Mouse (Mus musculus) intestine, postnatal 0 days (tissue): ENCODE measurements around the gene Bfar. TPM values are rescaled to one million over a fixed set of nuclear protein-coding genes. Genes with fewer than 3 reads are reported as not detected.
A peak's percentile ranks its signal among the peaks of the same experiment; 100 is the strongest.
"Not testable (repeated sequence)": the region's sequence is repeated elsewhere in the genome, so short reads cannot be mapped to it uniquely, and the experiment has no call there.

ENCODE experiments used
- ATAC-seq: fragments of 200-750 bp; cut with Nextera tagmentation; 2 replicates; pipeline ENCODE4 v1.8.0; 2017; ENCODE audit warnings: mild to moderate bottlenecking, moderate TSS enrichment, moderate library complexity
- H3K27ac ChIP-seq: fragments of 300-500 bp; sonication (generic); 2 replicates; pipeline ENCODE4 v1.5.1; 2014; ENCODE audit warnings: mild to moderate bottlenecking, low read depth, low read length, moderate library complexity
- H3K27me3 ChIP-seq: fragments of 300-500 bp; sonication (generic); replicated peaks from 2 replicates; pipeline ENCODE4 v1.6.1; 2014; ENCODE audit warnings: low read length, mixed read lengths; ENCODE audit not compliant: control insufficient read depth, insufficient read depth
- H3K36me3 ChIP-seq: fragments of 300-500 bp; sonication (generic); 2 replicates; pipeline ENCODE4 v1.6.1; 2014; ENCODE audit warnings: mild to moderate bottlenecking, moderate library complexity; ENCODE audit not compliant: control insufficient read depth, insufficient read depth
- H3K4me1 ChIP-seq: fragments of 300-500 bp; sonication (generic); replicated peaks from 2 replicates; pipeline ENCODE4 v1.6.1; 2014; ENCODE audit warnings: antibody characterized with exemption, low read length, mixed read lengths; ENCODE audit not compliant: control insufficient read depth, insufficient read depth
- H3K4me2 ChIP-seq: fragments of 300-500 bp; sonication (generic); replicated peaks from 2 replicates; pipeline ENCODE4 v1.6.1; 2014; ENCODE audit warnings: low read depth, mild to moderate bottlenecking, moderate library complexity
- H3K4me3 ChIP-seq: fragments of 300-500 bp; sonication (generic); 2 replicates; pipeline ENCODE4 v1.5.1; 2014; ENCODE audit warnings: low read depth, low read length
- H3K9ac ChIP-seq: fragments of 300-500 bp; sonication (generic); 2 replicates; pipeline ENCODE4 v1.6.1; 2014; ENCODE audit warnings: mild to moderate bottlenecking, low read depth, low read length
- H3K9me3 ChIP-seq: fragments of 300-500 bp; sonication (generic); 2 replicates; pipeline ENCODE4 v1.6.1; 2016; ENCODE audit warnings: mixed run types; ENCODE audit not compliant: control insufficient read depth
- CTCF ChIP-seq: sonication (generic); IDR thresholded peaks from 2 replicates; pipeline ENCODE4 v1.5.1; 2016; ENCODE audit warnings: low read depth, mild to moderate bottlenecking, control low read depth, antibody characterized with exemption, moderate library complexity
- WGBS: fragments of 180-500 bp; shearing (Covaris S2); extraction: QIAGEN DNeasy Blood & Tissue Kit; methylation state at CpG from one replicate; pipeline ENCODE4 v1.1.7; 2014; 5-methylcytosine and 5-hydroxymethylcytosine counted together
- polyA plus RNA-seq: library from polyadenylated mRNA; unstranded; fragments of >200 nt; fragmentation: Nextera tagmentation; extraction: Ambion mirVana; gene quantifications from 2 replicates; pipeline ENCODE4 v1.2.1, GENCODE M21; 2015

Gene Bfar
- polyA plus RNA-seq, 1 experiment from 2014 or later: 19.4 TPM

DNA sequence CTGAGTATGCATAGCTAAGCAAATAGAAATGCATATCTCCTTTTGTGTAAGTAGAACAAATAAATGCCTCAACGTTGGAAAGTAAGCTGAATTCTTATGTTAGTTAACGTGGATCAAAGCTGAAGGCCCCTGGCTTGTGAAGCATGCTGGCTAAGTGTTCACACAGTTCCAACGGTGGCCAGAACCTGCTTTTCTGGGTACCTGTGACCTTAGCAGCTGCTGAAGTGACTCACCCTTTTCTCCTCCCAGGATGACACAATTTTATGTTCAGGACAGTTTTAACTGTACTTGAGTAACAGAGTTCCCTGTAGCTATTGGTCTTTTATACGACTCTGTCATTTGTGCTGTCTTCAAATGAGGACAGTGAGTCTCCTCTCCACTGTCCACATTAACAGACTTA is 25.7 kb upstream of the Bfar start:
- no peak overlapping the region for H3K4me3 ChIP-seq
- H3K4me2 ChIP-seq: no peak overlapping the region
- peaks cover 39% of the 10 kb centered on the region for H3K36me3 ChIP-seq
- no peak overlapping the region for H3K9ac ChIP-seq
- H3K27ac ChIP-seq: no peak overlapping the region
- 74% methylated on average over 4 of the region's 4 CpGs for WGBS
- no peaks in the 10 kb centered on the region for H3K27me3 ChIP-seq
- no peaks in the 10 kb centered on the region for H3K4me1 ChIP-seq
- H3K9me3 ChIP-seq: no peaks in the 10 kb centered on the region
- no peak for ATAC-seq
- TF ChIP-seq CTCF: no peak

DNA sequence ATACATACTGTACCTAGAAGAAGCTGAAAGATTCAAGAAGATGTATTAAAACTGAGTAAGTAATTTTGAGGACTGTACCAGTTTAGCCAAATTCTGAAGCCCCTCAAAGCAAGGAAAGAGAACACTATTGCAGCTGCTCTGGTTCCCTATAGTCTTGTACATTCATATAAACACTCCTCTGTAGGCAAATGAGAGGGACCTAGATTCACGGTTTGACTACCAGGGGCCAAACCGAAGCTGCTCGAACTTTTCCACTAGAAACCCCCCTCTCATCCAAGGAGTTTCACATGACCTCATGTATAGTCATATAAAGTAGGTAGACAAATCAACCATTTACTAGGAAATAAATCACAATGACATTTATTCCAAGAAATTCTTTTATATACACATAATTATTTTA is 12.8 kb upstream of the Bfar start:
- Histone ChIP-seq H3K9ac (no peak overlapping the region), H3K36me3 (peaks cover 43% of the 10 kb centered on the region), H3K9me3 (no peaks in the 10 kb centered on the region), H3K4me3 (no peak overlapping the region), H3K27ac (no peak overlapping the region), H3K27me3 (no peaks in the 10 kb centered on the region), H3K4me2 (no peak overlapping the region), H3K4me1 (no peaks in the 10 kb centered on the region)
- 89% methylated on average over 3 of the region's 3 CpGs for WGBS
- ATAC-seq: no peak
- TF ChIP-seq CTCF: no peak

DNA sequence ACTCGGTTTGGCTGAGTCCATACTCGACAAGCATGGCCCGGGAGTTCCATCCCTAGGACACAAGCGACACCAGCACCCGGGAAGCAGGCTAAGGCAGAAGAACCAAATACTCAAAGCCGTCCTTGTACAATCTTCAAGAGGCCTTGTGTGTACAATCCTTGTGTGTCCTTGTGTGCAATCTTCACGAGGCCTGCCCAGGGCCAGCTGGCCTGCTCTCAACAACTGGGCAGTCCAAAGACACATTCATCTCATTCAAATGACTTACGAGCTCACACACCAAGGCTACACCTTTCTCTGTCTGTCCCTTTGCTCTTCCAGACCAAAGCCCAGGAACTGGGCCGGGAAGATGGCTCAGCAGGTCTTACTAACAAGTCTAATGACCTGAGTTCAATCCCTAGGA is 10.9 kb upstream of the Bfar start:
- ATAC-seq: no peak
- Histone ChIP-seq H3K4me3 (no peak overlapping the region), H3K27ac (no peak overlapping the region), H3K27me3 (no peaks in the 10 kb centered on the region), H3K4me2 (no peak overlapping the region), H3K36me3 (peaks cover 47% of the 10 kb centered on the region), H3K9me3 (no peaks in the 10 kb centered on the region), H3K9ac (no peak overlapping the region), H3K4me1 (no peaks in the 10 kb centered on the region)
- no peak for TF ChIP-seq CTCF
- 91% methylated on average over 9 of the region's 9 CpGs for WGBS

DNA sequence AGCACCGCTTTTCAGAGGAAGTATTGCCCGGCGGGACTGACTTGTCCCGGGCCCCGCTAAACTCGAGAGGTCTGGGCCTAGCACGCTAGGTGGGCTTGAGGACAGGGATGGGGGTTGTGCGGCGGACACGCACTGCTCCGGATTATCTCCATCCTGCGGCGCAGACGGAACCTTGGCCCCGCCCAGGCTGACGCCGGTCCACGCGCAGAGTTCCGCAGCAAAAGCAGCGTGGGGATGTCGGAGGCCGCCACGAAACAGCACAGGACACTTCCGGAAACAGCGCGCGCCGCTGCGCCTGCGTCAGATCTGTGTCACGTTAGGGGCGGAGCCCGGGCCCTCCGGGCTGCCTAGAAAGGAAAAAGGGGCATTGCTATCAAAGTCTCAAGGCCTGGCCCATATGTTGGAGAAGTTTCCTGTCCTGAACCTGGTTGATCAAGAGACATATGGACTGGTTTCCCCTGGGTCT is 3.7 kb upstream of the Bfar start, which contains the start of gene Parn:
Gene Parn, minus strand, starts transcription at position 293 of the 466 bp plus-strand sequence.
- peak; percentile 65 for ATAC-seq
- Histone ChIP-seq H3K36me3 (peaks cover 24% of the 10 kb centered on the region), H3K9me3 (no peaks in the 10 kb centered on the region), H3K4me1 (no peaks in the 10 kb centered on the region), H3K27me3 (no peaks in the 10 kb centered on the region), H3K4me3 (peak within 1 kb of the TSS; percentile 72), H3K9ac (peak within 1 kb of the TSS; percentile 74), H3K27ac (peak within 1 kb of the TSS; percentile 46), H3K4me2 (peak within 1 kb of the TSS; percentile 88)
- TF ChIP-seq CTCF: no peak
- 0% methylated on average over 35 of the region's 35 CpGs for WGBS

DNA sequence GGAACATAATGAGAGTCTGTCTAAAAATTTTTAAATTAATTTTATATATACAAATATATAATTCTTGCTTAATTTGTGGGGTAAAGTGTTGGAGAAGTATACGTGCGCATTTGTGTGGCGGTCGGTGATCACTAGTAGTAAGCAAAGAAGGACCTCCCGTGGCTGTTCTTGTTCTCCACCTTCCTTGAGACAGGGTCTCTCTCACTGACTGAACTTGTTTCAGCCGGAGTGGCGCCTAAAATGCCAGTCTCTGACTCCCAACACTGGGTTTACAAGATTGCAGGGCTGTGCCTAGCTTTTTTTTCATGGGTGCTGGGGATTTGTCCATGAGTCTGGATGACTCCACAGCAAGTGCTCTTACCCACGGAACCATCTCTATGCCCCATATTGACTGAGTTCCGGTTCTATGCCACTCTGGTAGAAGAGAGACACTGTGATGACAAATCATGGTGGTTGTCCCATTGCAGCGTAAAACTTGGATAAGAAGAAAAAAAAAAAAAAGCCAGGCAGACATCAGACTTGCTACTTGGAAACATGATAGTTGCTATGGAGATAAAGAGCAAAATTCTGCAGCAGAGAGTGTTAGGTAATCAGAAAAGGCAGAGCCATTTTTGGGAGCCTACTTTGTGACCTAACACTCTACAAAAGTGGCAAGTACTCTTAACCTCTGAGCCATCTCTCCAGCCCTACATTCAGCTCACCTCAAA is 3.1 kb upstream of the Bfar start:
- Histone ChIP-seq H3K4me2 (peak overlapping the region; percentile 88), H3K4me3 (peak overlapping the region; percentile 72), H3K27me3 (no peaks in the 10 kb centered on the region), H3K4me1 (no peaks in the 10 kb centered on the region), H3K9ac (no peak overlapping the region), H3K27ac (0 out of 2 replicates have a peak overlapping the region, but pooled peaks have one; percentile 46), H3K9me3 (no peaks in the 10 kb centered on the region), H3K36me3 (peaks cover 19% of the 10 kb centered on the region)
- ATAC-seq: no peak
- WGBS: 78% methylated on average over 10 of the region's 10 CpGs
- no peak for TF ChIP-seq CTCF

DNA sequence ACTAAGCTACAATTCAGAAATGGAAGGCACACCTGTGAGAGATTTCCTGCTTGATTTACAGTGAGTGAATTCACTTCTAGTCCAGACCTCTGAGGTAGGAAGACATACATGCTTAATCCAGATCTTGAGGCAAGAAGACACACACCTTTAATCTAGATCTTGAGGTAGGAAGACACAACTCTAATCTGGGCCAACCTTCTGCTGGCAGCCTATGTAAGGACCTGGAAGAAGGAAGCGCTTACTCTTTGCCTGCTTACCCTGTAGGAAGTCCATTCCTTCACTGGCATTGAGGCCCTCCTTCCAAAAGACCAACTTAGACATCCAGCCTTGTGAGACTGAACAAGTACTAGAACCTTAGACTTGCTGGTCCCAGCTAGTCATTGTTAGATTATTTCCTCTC is 2.4 kb upstream of the Bfar start:
- Histone ChIP-seq H3K36me3 (peaks cover 18% of the 10 kb centered on the region), H3K4me3 (no peak overlapping the region), H3K9me3 (no peaks in the 10 kb centered on the region), H3K4me2 (no peak overlapping the region), H3K4me1 (no peaks in the 10 kb centered on the region), H3K9ac (no peak overlapping the region), H3K27ac (no peak overlapping the region), H3K27me3 (no peaks in the 10 kb centered on the region)
- 91% methylated on average over 1 of the region's 1 CpGs for WGBS
- no peak for TF ChIP-seq CTCF
- ATAC-seq: no peak

DNA sequence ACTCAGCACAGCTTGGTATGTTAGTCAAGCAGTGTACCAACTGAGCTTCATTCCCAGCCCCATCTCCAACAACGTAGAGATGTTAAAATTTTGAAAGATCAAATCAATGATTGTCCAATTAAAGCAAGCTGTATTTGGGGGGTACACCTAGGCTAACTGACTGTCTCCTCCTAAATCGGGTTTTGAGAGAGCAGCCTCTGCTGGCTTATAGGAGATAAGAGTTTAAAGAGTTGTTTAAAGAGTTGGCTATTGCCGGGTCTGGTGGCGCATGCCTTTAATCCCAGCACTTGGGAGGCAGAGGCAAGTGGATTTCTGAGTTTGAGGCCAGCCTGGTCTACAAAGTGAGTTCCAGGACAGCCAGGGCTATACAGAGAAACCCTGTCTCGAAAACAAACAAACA is 762 bp upstream of the Bfar start:
- H3K4me3 ChIP-seq: peak overlapping the region; percentile 94; the same call in 1 of the 2 replicates
- ATAC-seq, H3K27me3 ChIP-seq, H3K4me1 ChIP-seq, H3K27ac ChIP-seq, H3K9ac ChIP-seq, H3K9me3 ChIP-seq, H3K36me3 ChIP-seq: not testable (repeated sequence)
- H3K4me2 ChIP-seq: peak overlapping the region; percentile 90
- WGBS: 69% methylated on average over 5 of the region's 5 CpGs
